Mouse (Mus musculus): ENCODE measurements around the gene Khnyn.

- TF ChIP-seq CTCF (IDR thresholded peaks at IDR 0.05; ENCODE audit: extremely low read depth, insufficient read depth, insufficient read length, insufficient replicate concordance): peak; percentile 70; the same call in 1 of the 2 replicates
- TF ChIP-seq POLR2A (IDR thresholded peaks at IDR 0.05; ENCODE audit: low read depth, low read length): no peak
Measured at GRCm38 (mm10) chr14:55918240-55919082, 33.7 kb downstream of the Khnyn start.
